Mouse (Mus musculus) lung, adult 2 months (tissue): ENCODE measurements at regions not wholly inside any gene's neighbourhood (a gene's known extent, or its start where the extent isn't known, plus 50 kb on each side); places are given as distances from the start of the nearest gene placed in this dataset.

Experiments
- CTCF ChIP-seq: fragments of 200-500 bp; IDR thresholded peaks from 2 replicates; pipeline ENCODE4 v1.5.1; 2011; ENCODE audit warnings: mild to moderate bottlenecking, low read length, control low read depth; ENCODE audit not compliant: insufficient read depth
- POLR2A ChIP-seq: fragments of 200-500 bp; IDR thresholded peaks from 2 replicates; pipeline ENCODE4 v1.6.1; 2011; ENCODE audit warnings: low read depth, mild to moderate bottlenecking, control low read depth, low read length, borderline replicate concordance; ENCODE audit errors: extremely low read depth

GRCm38 (mm10) chr10:83944158-83944557 is 221.5 kb downstream of the 1500009L16Rik start:
- TF ChIP-seq POLR2A (no peak), CTCF (no peak)
